ENCODE assay signal across 10 mouse cellular contexts in the genomic region with DNA sequence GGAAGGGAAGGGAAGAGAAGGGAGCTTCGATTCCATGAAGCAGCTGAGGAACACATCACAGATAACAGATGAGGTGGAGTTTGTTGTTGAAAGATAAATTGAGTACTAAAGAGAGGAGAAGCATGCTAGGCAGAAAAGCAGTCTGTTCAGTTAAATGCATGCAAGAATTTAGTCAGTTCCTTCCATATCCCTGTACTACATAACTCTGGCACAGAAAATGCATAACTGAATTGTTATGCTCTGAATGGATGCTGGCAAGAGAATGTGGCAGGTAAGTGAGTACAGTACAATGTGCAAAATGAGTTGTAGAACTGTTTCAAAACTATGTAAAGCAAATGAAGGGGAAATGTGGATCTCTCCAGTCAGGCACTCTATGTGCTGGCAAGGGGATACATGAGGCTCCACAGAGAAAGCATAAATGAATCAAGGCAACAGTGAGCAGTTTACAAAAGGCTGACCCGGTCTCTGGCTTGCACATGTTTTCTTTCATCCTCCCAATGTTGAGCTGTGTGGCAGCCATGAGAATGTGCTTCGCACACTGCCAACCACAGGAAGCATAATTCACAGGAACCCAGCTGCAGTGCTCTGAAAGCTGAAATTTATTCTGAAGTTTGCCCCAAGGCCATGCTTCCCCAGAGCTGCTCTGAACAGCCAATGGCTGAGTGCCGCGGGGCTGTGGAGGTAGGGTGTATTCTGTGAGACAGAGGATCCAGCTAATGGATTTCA.
DNase-seq lines count a peak whose midpoint lies in the region; ATAC-seq lines count a peak whose summit lies in the region.
"Had no signal": no experiment of that assay in that cellular context is flagged by ENCODE, and none has a peak within 500 bp of the region (broad histone marks: within the 10 kb centered on the region; RNA-seq: fewer than 3 reads in every experiment).

No protein-coding gene starts in this region.

- no peaks in the 10 kb centered on the region for H3K36me3 ChIP-seq in hindbrain, embryonic 13.5 days
- no peaks in the 10 kb centered on the region for H3K36me3 ChIP-seq in neural tube, embryonic 14.5 days (ENCODE audit: control insufficient read depth, insufficient read depth, low read length)

- no peaks in the 10 kb centered on the region for H3K27me3 ChIP-seq in hindbrain, embryonic 13.5 days
- no peaks in the 10 kb centered on the region for H3K27me3 ChIP-seq in neural tube, embryonic 14.5 days (ENCODE audit: control insufficient read depth, insufficient read depth, low read length)

- H3K9me3 ChIP-seq in hindbrain, embryonic 13.5 days, result no peaks in the 10 kb centered on the region
- H3K9me3 ChIP-seq in neural tube, embryonic 14.5 days (ENCODE audit: control insufficient read depth, low read length), result no peaks in the 10 kb centered on the region

- H3K27ac ChIP-seq in hindbrain, embryonic 13.5 days, result peak overlapping the region; percentile 44; the same call in 1 of the 2 replicates
- peak overlapping the region; percentile 39; the same call in 1 of the 2 replicates for H3K27ac ChIP-seq in neural tube, embryonic 14.5 days (ENCODE audit: low read depth, low read length)
- H3K27ac ChIP-seq: liver, embryonic 14.5 days had no signal

- no peak overlapping the region for H3K9ac ChIP-seq in hindbrain, embryonic 13.5 days
- no peak overlapping the region for H3K9ac ChIP-seq in neural tube, embryonic 14.5 days (replicated peaks; ENCODE audit: low read depth, low read length)
- H3K9ac ChIP-seq: liver, embryonic 14.5 days had no signal

- H3K4me2 ChIP-seq in hindbrain, embryonic 13.5 days, result no peak overlapping the region
- H3K4me2 ChIP-seq in neural tube, embryonic 14.5 days (ENCODE audit: low read depth, low read length), result no peak overlapping the region

- peaks cover 8% of the 10 kb centered on the region for H3K4me1 ChIP-seq in hindbrain, embryonic 13.5 days (replicated peaks)
- H3K4me1 ChIP-seq in neural tube, embryonic 14.5 days (ENCODE audit: control insufficient read depth, insufficient read depth, low read length), result no peaks in the 10 kb centered on the region

- DNase-seq in embryo, embryonic 11 days, result peak; percentile 47
- no peak for DNase-seq in embryo, embryonic 9.5 days (ENCODE audit: extremely low spot score)
- DNase-seq in right cerebral cortex, postnatal 10 days (ENCODE audit: low spot score in 2 of 2), result peak; percentile 28 to 41
- no peak for DNase-seq in right cerebral cortex, adult 18-20 months
- no peak for DNase-seq in spleen, postnatal 36 days (ENCODE audit: low spot score in 2 of 2)
- no peak for DNase-seq in right cerebral cortex, postnatal 25 days

- WGBS in hindbrain, embryonic 13.5 days, result 57% methylated on average over 5 of the region's 5 CpGs
- 36% methylated on average over 5 of the region's 5 CpGs for WGBS in neural tube, embryonic 14.5 days

- ATAC-seq in hindbrain, embryonic 13.5 days (ENCODE audit: low FRiP score), result peak; percentile 87
- peak; percentile 96 for ATAC-seq in neural tube, embryonic 14.5 days (ENCODE audit: low read depth)

- H3K4me3 ChIP-seq in hindbrain, embryonic 13.5 days, result no peak overlapping the region
- H3K4me3 ChIP-seq in neural tube, embryonic 14.5 days (ENCODE audit: low read depth, low read length), result no peak overlapping the region
- H3K4me3 ChIP-seq: erythroblast, embryonic 14.5 days had no signal

Comparison
In these comparisons a context has a peak if more than half of its experiments do, and no peak if none do; other contexts are left out.
1. DNase-seq: peak in embryo, embryonic 11 days (single experiment) and right cerebral cortex, postnatal 10 days (2 of 2); none in embryo, embryonic 9.5 days (single experiment), right cerebral cortex, adult 18-20 months (single experiment), spleen, postnatal 36 days (0 of 2) and right cerebral cortex, postnatal 25 days (single experiment).